Mouse (Mus musculus): ENCODE data around the gene Eml3. TPM values are rescaled to one million over a fixed set of nuclear protein-coding genes. Genes with fewer than 3 reads are reported as not detected.

Eml3 gene
- polyA plus RNA-seq (2012; rRNA removed; ENCODE audit: low replicate concordance), result 53.7 and 84.8 TPM in 2 replicates

GRCm38 (mm10) chr19:8929224-8930088, at the start of gene Eml3, which contains the start of gene Rom1:
TSS of gene Eml3 (plus strand) at chr19:8929552.
TSS of gene Rom1 (minus strand) at chr19:8929356.

GRCm38 (mm10) chr19:8880311-8881033, 48.9 kb upstream of the Eml3 start, which contains the start of gene Uqcc3:
TSS of gene Uqcc3 (minus strand) at chr19:8880923.

GRCm38 (mm10) chr19:8883616-8884015, 45.7 kb upstream of the Eml3 start, which contains the start of the genes Lbhd1 and Gm49403:
TSS of gene Lbhd1 (plus strand) at chr19:8883732.
TSS of gene Gm49403 (plus strand) at chr19:8883930.

DNA sequence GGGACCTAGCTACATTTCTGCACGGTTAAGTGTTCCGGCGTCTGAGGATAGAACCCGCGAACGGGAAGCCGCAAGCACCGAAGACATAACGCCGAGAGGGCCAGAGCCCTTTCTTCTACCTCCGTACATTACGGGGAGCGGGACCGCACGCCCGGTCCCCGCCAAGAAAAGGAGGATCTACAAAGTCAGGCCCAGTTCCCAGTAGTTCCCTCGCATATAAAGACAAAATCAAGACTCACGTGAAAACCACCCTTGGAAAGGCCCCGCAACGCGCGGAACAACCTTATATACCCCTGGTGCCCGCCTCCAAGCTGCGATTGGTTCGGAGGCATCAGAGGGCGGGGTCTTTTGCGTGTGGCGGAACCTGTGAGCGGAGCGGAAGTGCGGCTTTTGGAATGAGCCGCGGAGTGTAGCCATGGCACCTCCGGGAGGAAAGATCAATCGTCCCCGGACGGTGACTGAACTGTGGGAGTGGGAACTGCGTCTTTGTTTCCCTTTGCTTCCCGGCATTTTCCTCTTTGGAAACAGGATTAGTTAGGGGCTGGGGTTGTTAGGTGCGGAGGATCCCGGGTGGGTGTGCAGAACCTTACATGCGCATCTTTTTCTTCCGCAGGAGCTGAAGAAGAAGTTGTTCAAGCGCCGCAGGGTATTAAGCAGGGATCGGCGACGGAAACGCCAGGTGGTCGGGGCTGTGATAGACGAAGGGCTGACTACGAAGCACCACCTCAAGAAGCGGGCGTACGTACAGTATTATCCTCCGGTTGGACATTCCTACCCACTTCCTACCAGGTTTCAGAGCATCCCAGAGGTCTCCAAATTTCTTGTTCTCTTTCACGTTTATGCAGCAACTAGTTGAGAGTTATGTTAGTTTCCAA, 40.6 kb upstream of the Eml3 start, which contains the start of the genes 1810009A15Rik and Gm49416:
Gene 1810009A15Rik (plus strand): TSS at position 343 of the 875 bp plus-strand sequence.
Gene Gm49416 (plus strand): TSS at position 416 of the 875 bp plus-strand sequence.

DNA sequence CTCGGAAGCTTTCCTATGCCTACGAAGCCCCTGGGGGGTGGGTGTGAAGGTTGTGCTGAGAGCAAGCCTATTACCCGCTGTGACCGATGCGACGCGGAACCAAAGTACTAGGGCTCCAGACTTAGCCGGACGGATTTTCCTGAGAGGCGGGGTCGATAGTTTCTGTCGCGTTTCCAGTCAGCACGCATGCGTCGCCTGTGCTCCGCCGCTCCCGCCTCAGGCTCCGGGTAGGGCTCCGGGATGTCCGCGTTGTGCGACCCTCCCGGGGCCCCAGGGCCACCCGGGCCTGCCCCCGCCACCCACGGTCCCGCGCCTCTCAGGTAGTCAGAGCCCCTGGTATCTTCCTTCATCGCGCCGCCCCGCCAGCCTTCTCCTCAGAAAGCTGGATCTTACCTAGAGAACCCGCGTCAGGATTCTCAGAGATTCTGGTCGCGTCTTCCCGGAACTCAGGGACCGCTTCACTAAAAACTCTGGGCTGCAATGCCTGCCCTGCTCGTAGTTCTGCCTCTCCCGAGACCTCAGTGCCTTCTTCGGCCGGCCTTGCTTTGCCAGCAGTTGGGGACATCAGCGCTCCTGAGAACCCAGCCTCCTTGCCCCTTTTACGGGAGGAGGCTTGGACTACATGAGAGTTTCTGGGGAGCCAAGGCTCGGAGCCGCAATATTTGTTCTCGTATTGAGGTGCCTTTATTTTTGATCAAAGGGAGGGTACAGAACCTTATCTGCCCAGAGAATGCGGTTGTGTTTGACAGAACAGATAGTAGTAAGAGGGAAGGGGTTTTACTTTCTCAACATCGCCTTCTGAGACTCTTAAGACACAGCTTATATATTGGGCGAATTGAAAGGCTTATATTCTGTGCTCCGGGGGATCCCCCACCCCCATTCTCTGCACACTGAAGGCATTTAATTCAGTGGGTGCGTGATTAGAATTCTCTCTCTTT, 36.3 kb upstream of the Eml3 start, which contains the start of gene Ints5:
Gene Ints5 (plus strand): TSS at position 177 of the 938 bp plus-strand sequence.

GRCm38 (mm10) chr19:8897865-8898495, 31.4 kb upstream of the Eml3 start, which contains the start of gene Ganab:
TSS of gene Ganab (plus strand) at chr19:8898071.

DNA sequence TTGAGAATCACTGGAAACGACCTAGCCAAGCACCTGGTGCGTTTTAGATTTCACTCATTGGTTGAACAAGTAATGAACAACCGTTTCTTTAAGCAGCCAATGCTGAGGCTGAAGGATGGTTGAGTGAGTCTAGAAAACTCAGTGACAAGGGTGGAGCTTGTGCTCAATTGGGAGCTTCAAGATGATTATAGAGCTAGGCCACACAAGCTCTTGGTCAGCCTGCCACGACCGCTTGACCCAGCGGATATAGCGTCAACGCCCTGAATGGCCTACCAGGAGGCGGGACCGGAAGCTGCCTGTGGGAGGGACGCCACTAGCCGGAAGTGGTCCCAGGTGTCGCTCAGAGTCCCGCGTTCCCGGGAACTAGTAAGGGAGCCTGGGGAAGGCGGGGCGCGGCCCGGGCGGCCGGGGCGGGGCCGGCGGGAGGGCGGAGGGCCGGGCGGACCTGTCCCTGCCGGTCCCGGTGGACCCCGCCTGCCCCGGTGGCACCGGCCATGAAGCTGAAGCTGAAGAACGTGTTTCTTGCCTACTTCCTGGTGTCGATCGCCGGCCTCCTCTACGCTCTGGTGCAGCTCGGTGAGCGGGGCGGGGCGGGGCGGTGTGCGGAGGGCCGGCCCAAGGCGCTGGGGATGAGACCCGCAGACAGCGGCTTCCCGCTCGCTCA, 9.1 kb upstream of the Eml3 start, which contains the start of gene B3gat3:
Gene B3gat3 (plus strand): TSS at position 302 of the 664 bp plus-strand sequence.

GRCm38 (mm10) chr19:8941515-8942217, 12.3 kb downstream of the Eml3 start, which contains the start of gene Mta2:
TSS of gene Mta2 (plus strand) at chr19:8941875.

GRCm38 (mm10) chr19:8953135-8954039, 24.0 kb downstream of the Eml3 start, which contains the start of gene Tut1:
TSS of gene Tut1 (plus strand) at chr19:8953847.

DNA sequence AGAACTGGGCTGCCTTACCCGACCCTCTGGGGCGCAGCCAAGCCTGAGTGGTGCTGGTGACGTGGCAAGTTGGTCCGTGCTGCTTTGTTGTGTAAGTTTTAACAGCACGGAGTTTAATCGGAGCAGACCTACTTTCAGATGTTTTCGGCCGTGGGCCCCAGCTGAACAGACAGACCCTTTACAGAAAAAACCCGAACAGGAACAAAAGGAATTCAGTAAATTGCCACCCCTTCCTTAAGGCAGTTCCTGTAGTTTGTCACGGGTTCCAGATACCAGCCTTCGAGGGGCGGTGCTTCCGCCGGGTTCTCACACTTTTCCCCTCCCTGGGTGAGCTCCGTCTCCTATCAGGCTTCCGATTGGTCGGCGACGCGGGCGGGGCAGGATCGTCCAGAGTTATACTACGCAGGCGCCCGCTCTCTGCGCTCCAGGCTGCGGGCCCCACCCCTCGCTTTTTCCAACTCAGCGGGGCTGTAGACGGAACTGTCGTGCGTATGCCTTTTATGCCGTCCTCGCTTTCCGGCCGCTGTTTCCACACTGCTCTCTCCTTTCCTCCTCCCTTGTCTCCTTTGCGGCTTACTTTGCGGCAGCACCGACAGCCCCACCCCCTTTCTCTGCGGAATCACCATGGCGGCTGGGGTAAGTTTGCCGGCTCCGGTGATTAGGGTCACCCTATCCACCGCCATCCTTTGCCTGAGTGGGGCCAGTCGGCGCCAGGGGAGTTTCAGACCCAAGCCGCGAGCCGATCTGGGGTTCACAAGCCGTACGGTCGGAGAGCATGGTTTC, 37.4 kb downstream of the Eml3 start, which contains the start of gene Eef1g:
Gene Eef1g (plus strand): TSS at position 452 of the 783 bp plus-strand sequence.

DNA sequence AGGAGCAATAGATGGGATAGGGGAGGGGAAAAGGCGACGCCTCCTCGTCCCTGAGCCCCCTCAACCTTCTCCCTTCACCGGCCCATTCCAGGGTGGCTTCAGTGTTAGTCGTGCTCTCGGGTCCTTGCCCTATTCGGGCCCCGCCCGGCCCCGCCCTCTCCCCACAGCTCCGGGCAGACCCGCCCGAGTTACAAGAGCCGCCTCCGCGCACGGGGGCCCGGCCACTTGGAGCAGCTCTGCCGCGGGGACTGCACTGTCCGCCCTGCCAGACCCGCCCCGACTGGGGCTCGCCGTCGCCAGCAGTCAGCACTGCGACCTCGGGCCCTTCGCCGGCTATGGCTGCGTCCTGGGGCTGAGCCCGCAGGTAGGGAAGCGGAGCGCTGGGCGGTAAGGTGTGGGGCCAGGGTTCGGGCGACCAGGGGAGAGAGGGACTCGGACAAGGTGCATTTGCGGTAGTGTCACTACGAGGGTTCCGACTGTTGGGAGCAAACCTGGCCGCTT, 59.8 kb downstream of the Eml3 start, which contains the start of gene Ahnak:
Gene Ahnak (plus strand): TSS at position 219 of the 501 bp plus-strand sequence.

Other genes with a start within 250 kb of the Eml3 start
- gene Slc3a2, start 206.2 kb upstream of the Eml3 start, polyA plus RNA-seq (2012; rRNA removed; ENCODE audit: low replicate concordance), result 230 and 245 TPM in 2 replicates
- 29.9 and 51.4 TPM in 2 replicates for gene Wdr74, start 193.7 kb upstream of the Eml3 start, polyA plus RNA-seq (2012; rRNA removed; ENCODE audit: low replicate concordance)
- gene 1700092M07Rik, start 188.8 kb upstream of the Eml3 start, polyA plus RNA-seq (2012; rRNA removed; ENCODE audit: low replicate concordance), result not detected in 2 replicates
- 89.0 and 134 TPM in 2 replicates for gene Stx5a, start 188.1 kb upstream of the Eml3 start, polyA plus RNA-seq (2012; rRNA removed; ENCODE audit: low replicate concordance)
- gene Nxf1, start 172.5 kb upstream of the Eml3 start, polyA plus RNA-seq (2012; rRNA removed; ENCODE audit: low replicate concordance), result 93.8 and 152 TPM in 2 replicates
- 255 and 279 TPM in 2 replicates for gene Tmem223, start 158.6 kb upstream of the Eml3 start, polyA plus RNA-seq (2012; rRNA removed; ENCODE audit: low replicate concordance)
- 92.4 and 101 TPM in 2 replicates for gene Tmem179b, start 155.1 kb upstream of the Eml3 start, polyA plus RNA-seq (2012; rRNA removed; ENCODE audit: low replicate concordance)
- 15.5 and 19.6 TPM in 2 replicates for gene Taf6l, start 143.1 kb upstream of the Eml3 start, polyA plus RNA-seq (2012; rRNA removed; ENCODE audit: low replicate concordance)
- gene Polr2g, start 131.0 kb upstream of the Eml3 start, polyA plus RNA-seq (2012; rRNA removed; ENCODE audit: low replicate concordance), result 72.1 and 72.3 TPM in 2 replicates
- gene Zbtb3, start 127.0 kb upstream of the Eml3 start, polyA plus RNA-seq (2012; rRNA removed; ENCODE audit: low replicate concordance), result 2.1 and 3.7 TPM in 2 replicates
- gene Ttc9c, start 110.2 kb upstream of the Eml3 start, polyA plus RNA-seq (2012; rRNA removed; ENCODE audit: low replicate concordance), result 19.7 and 28.1 TPM in 2 replicates
- gene Hnrnpul2, start 109.5 kb upstream of the Eml3 start, polyA plus RNA-seq (2012; rRNA removed; ENCODE audit: low replicate concordance), result 13.8 and 28.4 TPM in 2 replicates
- gene AC129217.1, start 99.8 kb upstream of the Eml3 start, polyA plus RNA-seq (2012; rRNA removed; ENCODE audit: low replicate concordance), result 1.4 TPM in 1 of 2 replicates, not detected in the other
- 401 and 771 TPM in 2 replicates for gene Bscl2, start 92.1 kb upstream of the Eml3 start, polyA plus RNA-seq (2012; rRNA removed; ENCODE audit: low replicate concordance)
- gene Gng3, start 90.4 kb upstream of the Eml3 start, polyA plus RNA-seq (2012; rRNA removed; ENCODE audit: low replicate concordance), result 0.45 and 1.2 TPM in 2 replicates
- gene Lrrn4cl, start 78.8 kb upstream of the Eml3 start, polyA plus RNA-seq (2012; rRNA removed; ENCODE audit: low replicate concordance), result 14.5 and 30.5 TPM in 2 replicates
- 98.3 and 108 TPM in 2 replicates for gene Ubxn1, start 58.1 kb upstream of the Eml3 start, polyA plus RNA-seq (2012; rRNA removed; ENCODE audit: low replicate concordance)
- gene Uqcc3, start 48.6 kb upstream of the Eml3 start, polyA plus RNA-seq (2012; rRNA removed; ENCODE audit: low replicate concordance), result 37.3 and 43.9 TPM in 2 replicates
- 2.7 and 4.3 TPM in 2 replicates for gene Lbhd1, start 45.8 kb upstream of the Eml3 start, polyA plus RNA-seq (2012; rRNA removed; ENCODE audit: low replicate concordance)
- gene Gm49403, start 45.6 kb upstream of the Eml3 start, polyA plus RNA-seq (2012; rRNA removed; ENCODE audit: low replicate concordance), result not detected in 2 replicates
- 25.8 and 26.2 TPM in 2 replicates for gene 1810009A15Rik, start 40.7 kb upstream of the Eml3 start, polyA plus RNA-seq (2012; rRNA removed; ENCODE audit: low replicate concordance)
- 0.34 TPM in 1 of 2 replicates, not detected in the other for gene Gm49416, start 40.6 kb upstream of the Eml3 start, polyA plus RNA-seq (2012; rRNA removed; ENCODE audit: low replicate concordance)
- 19.2 and 38.4 TPM in 2 replicates for gene Ints5, start 36.5 kb upstream of the Eml3 start, polyA plus RNA-seq (2012; rRNA removed; ENCODE audit: low replicate concordance)
- 101 and 184 TPM in 2 replicates for gene Ganab, start 31.5 kb upstream of the Eml3 start, polyA plus RNA-seq (2012; rRNA removed; ENCODE audit: low replicate concordance)
- gene B3gat3, start 9.2 kb upstream of the Eml3 start, polyA plus RNA-seq (2012; rRNA removed; ENCODE audit: low replicate concordance), result 78.6 and 99.5 TPM in 2 replicates
- 13.6 and 15.0 TPM in 2 replicates for gene Rom1, start 196 bp upstream of the Eml3 start, polyA plus RNA-seq (2012; rRNA removed; ENCODE audit: low replicate concordance)
- 20.1 and 44.4 TPM in 2 replicates for gene Mta2, start 12.3 kb downstream of the Eml3 start, polyA plus RNA-seq (2012; rRNA removed; ENCODE audit: low replicate concordance)
- gene Tut1, start 24.3 kb downstream of the Eml3 start, polyA plus RNA-seq (2012; rRNA removed; ENCODE audit: low replicate concordance), result 15.9 and 30.2 TPM in 2 replicates
- gene Eef1g, start 37.5 kb downstream of the Eml3 start, polyA plus RNA-seq (2012; rRNA removed; ENCODE audit: low replicate concordance), result 255 and 492 TPM in 2 replicates
- 56.5 and 94.9 TPM in 2 replicates for gene Ahnak, start 59.7 kb downstream of the Eml3 start, polyA plus RNA-seq (2012; rRNA removed; ENCODE audit: low replicate concordance)
- gene Scgb1a1, start 158.4 kb downstream of the Eml3 start, polyA plus RNA-seq (2012; rRNA removed; ENCODE audit: low replicate concordance), result 0.49 and 24.9 TPM in 2 replicates
- 3.2 and 6.8 TPM in 2 replicates for gene Asrgl1, start 206.1 kb downstream of the Eml3 start, polyA plus RNA-seq (2012; rRNA removed; ENCODE audit: low replicate concordance)

All from subcutaneous adipose tissue, adult 2 months (tissue).